Mouse (Mus musculus) testis, adult 2 months (tissue): ENCODE data around the gene Wwtr1. TPM values are rescaled to one million over a fixed set of nuclear protein-coding genes. Genes with fewer than 3 reads are reported as not detected.

Source experiments
- H3K27ac ChIP-seq: fragments of 200-500 bp; 2 replicates; pipeline ENCODE4 v1.5.1; 2012; ENCODE audit warnings: low read depth, low read length; ENCODE audit not compliant: control insufficient read depth, insufficient read depth
- H3K27me3 ChIP-seq: fragments of 200-500 bp; 2 replicates; pipeline ENCODE4 v1.6.1; 2012; ENCODE audit warnings: mild to moderate bottlenecking, low read length, moderate library complexity; ENCODE audit not compliant: control insufficient read depth, insufficient read depth
- H3K36me3 ChIP-seq: fragments of 200-500 bp; 2 replicates; pipeline ENCODE4 v1.6.1; 2012; ENCODE audit warnings: mild to moderate bottlenecking, low read length; ENCODE audit not compliant: control insufficient read depth, insufficient read depth
- H3K4me1 ChIP-seq: fragments of 200-500 bp; 2 replicates; pipeline ENCODE4 v1.6.1; 2012; ENCODE audit warnings: low read length; ENCODE audit not compliant: control insufficient read depth, insufficient read depth
- H3K4me3 ChIP-seq: fragments of 200-500 bp; 2 replicates; pipeline ENCODE4 v1.5.1; 2012; ENCODE audit warnings: low read depth, mild to moderate bottlenecking, low read length, moderate library complexity, mixed read lengths; ENCODE audit not compliant: control insufficient read depth
- CTCF ChIP-seq: fragments of 200-500 bp; IDR thresholded peaks from 2 replicates; pipeline ENCODE4 v1.5.1; 2012; ENCODE audit warnings: low read depth, mild to moderate bottlenecking, inconsistent platforms, low read length, moderate library complexity; ENCODE audit not compliant: control insufficient read depth, insufficient read depth, insufficient replicate concordance
- POLR2A ChIP-seq: fragments of 200-500 bp; IDR thresholded peaks from 2 replicates; pipeline ENCODE4 v1.6.1; 2012; ENCODE audit warnings: low read depth, mild to moderate bottlenecking, inconsistent platforms, low read length, moderate library complexity; ENCODE audit not compliant: control insufficient read depth
- polyA plus RNA-seq: library from polyadenylated mRNA; depleted of rRNA; stranded (reverse); fragments of >200 nt; gene quantifications from 2 replicates; pipeline ENCODE4 v1.2.3, GENCODE M21; 2012; rRNA removed

The Wwtr1 gene
- polyA plus RNA-seq, 1 experiment = 23.0 TPM

- no peak overlapping the region for H3K4me3 ChIP-seq
- H3K36me3 ChIP-seq = no peaks in the 10 kb centered on the region
- H3K27ac ChIP-seq = no peak overlapping the region
- H3K4me1 ChIP-seq = no peaks in the 10 kb centered on the region
- TF ChIP-seq CTCF (no peak), POLR2A (no peak)
- no peaks in the 10 kb centered on the region for H3K27me3 ChIP-seq
Measured at GRCm38 (mm10) chr3:57420233-57420632, 155.5 kb downstream of the Wwtr1 start.

- no peak for TF ChIP-seq CTCF
- TF ChIP-seq POLR2A = no peak
- no peaks in the 10 kb centered on the region for H3K4me1 ChIP-seq
- H3K27ac ChIP-seq = no peak overlapping the region
Measured at GRCm38 (mm10) chr3:57411535-57411934, 164.2 kb downstream of the Wwtr1 start.

More at GRCm38 (mm10) chr3:57411535-57411934, 164.2 kb downstream of the Wwtr1 start:
- Histone ChIP-seq H3K27me3 (no peaks in the 10 kb centered on the region), H3K4me3 (no peak overlapping the region), H3K36me3 (no peaks in the 10 kb centered on the region)

Other genes with a start within 250 kb of the Wwtr1 start
- gene Tm4sf4, start 150.6 kb downstream of the Wwtr1 start, polyA plus RNA-seq = 2.8 and 3.2 TPM in 2 replicates
- gene Commd2, start 75.8 kb upstream of the Wwtr1 start, polyA plus RNA-seq = 7.6 and 9.8 TPM in 2 replicates
- gene Ankub1, start 116.9 kb upstream of the Wwtr1 start, polyA plus RNA-seq = 0.36 and 0.55 TPM in 2 replicates
- gene Rnf13, start 160.2 kb upstream of the Wwtr1 start, polyA plus RNA-seq = 15.8 and 17.8 TPM in 2 replicates